Mouse (Mus musculus): ENCODE data around the gene Neurod6. TPM values are rescaled to one million over a fixed set of nuclear protein-coding genes. Genes with fewer than 3 reads are reported as not detected.

The Neurod6 gene
- polyA plus RNA-seq, 1 experiment from 2014 or later, result 18.0 TPM

Other genes with a start within 250 kb of the Neurod6 start
- 36.6 and 44.5 TPM in 2 replicates for gene Adcyap1r1, start 229.3 kb downstream of the Neurod6 start, polyA plus RNA-seq (2016; fragmentation: Nextera tagmentation; extraction: Ambion mirVana)
- 0.13 and 0.17 TPM in 2 replicates for gene Itprid1, start 155.6 kb upstream of the Neurod6 start, polyA plus RNA-seq (2016; fragmentation: Nextera tagmentation; extraction: Ambion mirVana)